Mouse (Mus musculus) kidney, adult 11 months (tissue): ENCODE measurements around the gene Pla2g4a.
"Not testable (repeated sequence)": the region's sequence is repeated elsewhere in the genome, so short reads cannot be mapped to it uniquely, and the experiment has no call there.

Experiments used
- DNase-seq: peaks from one replicate; pipeline ENCODE4 v3.0.0; 2022

Gene Pla2g4a

GRCm38 (mm10) chr1:149929140-149929539 lies 31.9 kb downstream of the Pla2g4a start:
- no peak for DNase-seq

GRCm38 (mm10) chr1:149923737-149924136 lies 37.4 kb downstream of the Pla2g4a start:
- not testable (repeated sequence) for DNase-seq

- no peak for DNase-seq
Observed at GRCm38 (mm10) chr1:149922219-149922618, 38.9 kb downstream of the Pla2g4a start.

GRCm38 (mm10) chr1:149921325-149921724 lies 39.8 kb downstream of the Pla2g4a start:
- DNase-seq, result no peak

GRCm38 (mm10) chr1:149919301-149919700 lies 41.8 kb downstream of the Pla2g4a start:
- no peak for DNase-seq

- DNase-seq, result no peak
Observed at GRCm38 (mm10) chr1:149912984-149913383, 48.1 kb downstream of the Pla2g4a start.

GRCm38 (mm10) chr1:149911050-149911449 lies 50.0 kb downstream of the Pla2g4a start:
- no peak for DNase-seq

- DNase-seq, result no peak
Observed at GRCm38 (mm10) chr1:149898001-149898625, 63.0 kb downstream of the Pla2g4a start.

- DNase-seq, result no peak
Observed at GRCm38 (mm10) chr1:149896590-149896989, 64.5 kb downstream of the Pla2g4a start.

GRCm38 (mm10) chr1:149894940-149895339 lies 66.2 kb downstream of the Pla2g4a start:
- DNase-seq, result no peak

- DNase-seq, result no peak
Observed at GRCm38 (mm10) chr1:149893903-149894302, 67.2 kb downstream of the Pla2g4a start.

- no peak for DNase-seq
Observed at GRCm38 (mm10) chr1:149891057-149891456, 70.0 kb downstream of the Pla2g4a start.

- no peak for DNase-seq
Observed at GRCm38 (mm10) chr1:149882419-149883025, 78.6 kb downstream of the Pla2g4a start.

GRCm38 (mm10) chr1:149878175-149878574 lies 82.9 kb downstream of the Pla2g4a start:
- DNase-seq, result no peak

GRCm38 (mm10) chr1:149876502-149876901 lies 84.6 kb downstream of the Pla2g4a start:
- no peak for DNase-seq

GRCm38 (mm10) chr1:149871625-149872024 lies 89.5 kb downstream of the Pla2g4a start:
- no peak for DNase-seq

GRCm38 (mm10) chr1:149867323-149867722 lies 93.8 kb downstream of the Pla2g4a start:
- DNase-seq, result no peak

- DNase-seq, result no peak
Observed at GRCm38 (mm10) chr1:149866202-149866601, 94.9 kb downstream of the Pla2g4a start.

- peak; percentile 8 for DNase-seq
Observed at GRCm38 (mm10) chr1:149862801-149863200, 98.3 kb downstream of the Pla2g4a start.

GRCm38 (mm10) chr1:149862181-149862580 lies 98.9 kb downstream of the Pla2g4a start:
- DNase-seq, result no peak

- DNase-seq, result no peak
Observed at GRCm38 (mm10) chr1:149861543-149861942, 99.5 kb downstream of the Pla2g4a start.

- no peak for DNase-seq
Observed at GRCm38 (mm10) chr1:149858734-149859133, 102.4 kb downstream of the Pla2g4a start.

- DNase-seq, result peak; percentile 20
Observed at GRCm38 (mm10) chr1:149856720-149857119, 104.4 kb downstream of the Pla2g4a start.

- DNase-seq, result no peak
Observed at GRCm38 (mm10) chr1:149855581-149855980, 105.5 kb downstream of the Pla2g4a start.

GRCm38 (mm10) chr1:149854867-149855266 lies 106.2 kb downstream of the Pla2g4a start:
- no peak for DNase-seq
